Mouse (Mus musculus) C2C12 (cell line): ENCODE measurements around the gene Slc23a4.

Experiments used
- CEBPB ChIP-seq: IDR thresholded peaks from one replicate; pipeline ENCODE4 v1.6.1; 2011; ENCODE audit warnings: low read depth, mild to moderate bottlenecking, control low read depth, moderate library complexity
- CTCF ChIP-seq: IDR thresholded peaks from one replicate; pipeline ENCODE4 v1.5.1; 2011; ENCODE audit not compliant: control insufficient read depth, insufficient read depth, insufficient read length
- FOSL1 ChIP-seq: IDR thresholded peaks from one replicate; pipeline ENCODE4 v1.8.0; 2011; ENCODE audit warnings: mild to moderate bottlenecking, low read length; ENCODE audit not compliant: poor library complexity, insufficient read depth, severe bottlenecking
- MAX ChIP-seq: IDR thresholded peaks from one replicate; pipeline ENCODE4 v1.6.1; 2011; ENCODE audit warnings: mild to moderate bottlenecking, control low read depth
- USF1 ChIP-seq: IDR thresholded peaks from one replicate; pipeline ENCODE4 v1.6.1; 2011; ENCODE audit warnings: low read depth, mild to moderate bottlenecking, control low read depth, moderate library complexity

DNA sequence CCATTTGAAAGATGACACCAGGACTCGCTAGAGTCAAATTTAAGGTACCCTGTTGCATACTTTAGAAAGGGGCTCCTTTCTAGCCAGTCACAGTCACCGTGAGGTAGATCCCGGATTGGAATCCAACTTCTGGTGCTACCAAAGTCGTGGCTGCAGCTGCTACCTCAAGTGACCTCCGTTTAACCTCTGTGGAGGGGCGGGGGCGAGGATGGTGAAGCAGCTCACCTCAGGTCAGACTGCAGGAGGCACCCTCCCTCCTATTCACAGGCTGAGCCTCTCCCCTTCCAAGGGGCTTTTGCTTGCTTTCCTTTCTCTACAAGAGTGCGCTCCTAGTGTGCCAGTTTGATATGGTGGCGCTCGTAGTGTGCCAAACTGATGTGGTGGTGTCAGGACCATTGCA lies 68.2 kb downstream of the Slc23a4 start, which contains the start of gene Stra8:
- no peak for TF ChIP-seq CTCF
- TF ChIP-seq FOSL1 = no peak
- no peak for TF ChIP-seq MAX
- TF ChIP-seq CEBPB = no peak
- TF ChIP-seq USF1 = no peak
